Mouse (Mus musculus): ENCODE measurements around the gene Akt1s1. TPM values are rescaled to one million over a fixed set of nuclear protein-coding genes. Genes with fewer than 3 reads are reported as not detected.

Gene Akt1s1
- polyA plus RNA-seq, 1 experiment from 2014 or later, result 61.6 TPM

DNA sequence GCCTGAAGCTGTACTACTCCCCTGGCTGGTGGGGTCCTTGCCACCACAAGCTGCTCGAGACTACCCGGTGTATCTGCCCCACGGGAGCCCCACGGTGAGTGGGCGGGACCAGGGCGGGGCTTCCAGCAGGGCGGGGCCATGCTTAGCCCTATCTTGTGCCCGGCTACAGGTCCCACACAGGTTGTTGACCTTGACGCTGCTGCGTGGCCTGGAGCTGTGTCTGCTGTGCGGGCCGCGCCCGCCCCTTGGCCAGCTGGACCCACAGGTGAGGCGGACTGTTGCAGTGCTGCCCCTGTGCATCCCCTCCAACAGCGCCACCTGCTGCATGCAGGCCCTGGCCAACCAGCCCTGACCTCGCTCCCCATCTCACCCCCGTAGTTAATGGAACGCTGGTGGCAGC lies 49.8 kb downstream of the Akt1s1 start:
- Histone ChIP-seq H3K36me3 (ENCODE audit: control insufficient read depth, insufficient read depth, low read length) (peaks cover 47% of the 10 kb centered on the region), H3K4me2 (ENCODE audit: low read length) (peak overlapping the region; percentile 11; the same call in 1 of the 2 replicates), H3K4me1 (ENCODE audit: control insufficient read depth in 2 of 2, insufficient read depth in 2 of 2, low read length in 2 of 2) (peaks cover 12 to 30% of the 10 kb centered on the region in 2 experiments)

GRCm38 (mm10) chr7:44900632-44901031 lies 51.8 kb downstream of the Akt1s1 start:
- ATAC-seq (ENCODE audit: insufficient number of reproducible peaks, insufficient read depth, low FRiP score, low read depth), result no peak
- no peak overlapping the region for H3K27ac ChIP-seq (replicated peaks in 1 of 2; ENCODE audit: control insufficient read depth in 1 of 2, insufficient read depth in 1 of 2, low read depth in 2 of 2, low read length in 2 of 2)
- peaks cover 12 to 22% of the 10 kb centered on the region in 2 experiments for H3K4me1 ChIP-seq (ENCODE audit: control insufficient read depth in 2 of 2, insufficient read depth in 2 of 2, low read length in 2 of 2)
- peaks cover 68% of the 10 kb centered on the region for H3K36me3 ChIP-seq (ENCODE audit: control insufficient read depth, insufficient read depth, low read length)
- no peaks in the 10 kb centered on the region for H3K9me3 ChIP-seq (ENCODE audit: control insufficient read depth, low read length)
- H3K27me3 ChIP-seq (ENCODE audit: control insufficient read depth, insufficient read depth, low read length), result no peaks in the 10 kb centered on the region
- no peak overlapping the region for H3K4me2 ChIP-seq (ENCODE audit: low read length)
- H3K4me3 ChIP-seq (ENCODE audit: control insufficient read depth in 1 of 2, insufficient read depth in 1 of 2, low read depth in 1 of 2, low read length in 2 of 2), result no peak overlapping the region
- 87% methylated on average over 11 of the region's 11 CpGs for WGBS
- H3K9ac ChIP-seq (ENCODE audit: low read length), result no peak overlapping the region

More for the DNA sequence above, 49.8 kb downstream of the Akt1s1 start:
- Histone ChIP-seq H3K9me3 (ENCODE audit: control insufficient read depth, low read length) (no peaks in the 10 kb centered on the region), H3K27me3 (ENCODE audit: control insufficient read depth, insufficient read depth, low read length) (no peaks in the 10 kb centered on the region), H3K4me3 (ENCODE audit: control insufficient read depth in 1 of 2, insufficient read depth in 1 of 2, low read depth in 1 of 2, low read length in 2 of 2) (no peak overlapping the region), H3K9ac (ENCODE audit: low read length) (no peak overlapping the region), H3K27ac (replicated peaks in 1 of 2; ENCODE audit: control insufficient read depth in 1 of 2, insufficient read depth in 1 of 2, low read depth in 2 of 2, low read length in 2 of 2) (no peak overlapping the region)
- WGBS, result 42% methylated on average over 19 of the region's 19 CpGs
- no peak for ATAC-seq (ENCODE audit: insufficient number of reproducible peaks, insufficient read depth, low FRiP score, low read depth)

- Histone ChIP-seq H3K36me3 (ENCODE audit: control insufficient read depth, insufficient read depth, low read length) (peaks cover 74% of the 10 kb centered on the region), H3K27ac (replicated peaks in 1 of 2; ENCODE audit: control insufficient read depth in 1 of 2, insufficient read depth in 1 of 2, low read depth in 2 of 2, low read length in 2 of 2) (peak overlapping the region in 1 of 2 experiments; percentile 10; a peak in 1 of 4 replicates), H3K27me3 (ENCODE audit: control insufficient read depth, insufficient read depth, low read length) (no peaks in the 10 kb centered on the region), H3K4me1 (ENCODE audit: control insufficient read depth in 2 of 2, insufficient read depth in 2 of 2, low read length in 2 of 2) (peaks cover 12 to 22% of the 10 kb centered on the region in 2 experiments), H3K9me3 (ENCODE audit: control insufficient read depth, low read length) (no peaks in the 10 kb centered on the region), H3K4me3 (ENCODE audit: control insufficient read depth in 1 of 2, insufficient read depth in 1 of 2, low read depth in 1 of 2, low read length in 2 of 2) (peak overlapping the region; percentile 13 to 28), H3K4me2 (ENCODE audit: low read length) (peak overlapping the region; percentile 54), H3K9ac (ENCODE audit: low read length) (no peak overlapping the region)
- WGBS, result 11% methylated on average over 21 of the region's 21 CpGs
- ATAC-seq (ENCODE audit: insufficient number of reproducible peaks, insufficient read depth, low FRiP score, low read depth), result no peak
Measured at GRCm38 (mm10) chr7:44901230-44901722, 52.5 kb downstream of the Akt1s1 start.

MicroRNAs encoded within 50 kb of the gene (microRNA counts, 519-probe panel; counts per million panel counts)
- 322 counts per million, percentile 70 among the panel's probes with 10 or more counts for microRNA mmu-miR-707

Small RNA genes lying within 50 kb of the gene (microRNA-seq; reads per million reads assigned to microRNA genes)
- gene Mir707, result not detected

Other genes starting within 250 kb of the Akt1s1 start
- 0.40 and 1.9 TPM in 2 replicates for gene Myh14, start 178.1 kb upstream of the Akt1s1 start, polyA plus RNA-seq (2014; fragmentation: Nextera tagmentation; extraction: Ambion mirVana)
- not detected in 2 replicates for gene Izumo2, start 140.2 kb upstream of the Akt1s1 start, polyA plus RNA-seq (2014; fragmentation: Nextera tagmentation; extraction: Ambion mirVana)
- 30.9 and 36.1 TPM in 2 replicates for gene Vrk3, start 100.6 kb upstream of the Akt1s1 start, polyA plus RNA-seq (2014; fragmentation: Nextera tagmentation; extraction: Ambion mirVana)
- gene Zfp473, start 97.9 kb upstream of the Akt1s1 start, polyA plus RNA-seq (2014; fragmentation: Nextera tagmentation; extraction: Ambion mirVana), result 0.51 and 0.61 TPM in 2 replicates
- gene Nup62, start 32.9 kb upstream of the Akt1s1 start, polyA plus RNA-seq (2014; fragmentation: Nextera tagmentation; extraction: Ambion mirVana), result 41.5 and 41.7 TPM in 2 replicates
- gene Il4i1, start 32.6 kb upstream of the Akt1s1 start, polyA plus RNA-seq (2014; fragmentation: Nextera tagmentation; extraction: Ambion mirVana), result 0.77 and 0.91 TPM in 2 replicates
- gene Atf5, start 32.3 kb upstream of the Akt1s1 start, polyA plus RNA-seq (2014; fragmentation: Nextera tagmentation; extraction: Ambion mirVana), result 1.8 and 1.9 TPM in 2 replicates
- 44.5 and 53.5 TPM in 2 replicates for gene Tbc1d17, start 88 bp downstream of the Akt1s1 start, polyA plus RNA-seq (2014; fragmentation: Nextera tagmentation; extraction: Ambion mirVana)
- gene Pnkp, start 8.1 kb downstream of the Akt1s1 start, polyA plus RNA-seq (2014; fragmentation: Nextera tagmentation; extraction: Ambion mirVana), result 19.4 and 22.7 TPM in 2 replicates
- gene Ptov1, start 20.8 kb downstream of the Akt1s1 start, polyA plus RNA-seq (2014; fragmentation: Nextera tagmentation; extraction: Ambion mirVana), result 279 and 310 TPM in 2 replicates
- 52.6 and 59.5 TPM in 2 replicates for gene Med25, start 43.7 kb downstream of the Akt1s1 start, polyA plus RNA-seq (2014; fragmentation: Nextera tagmentation; extraction: Ambion mirVana)
- 11.9 and 14.5 TPM in 2 replicates for gene Fuz, start 47.1 kb downstream of the Akt1s1 start, polyA plus RNA-seq (2014; fragmentation: Nextera tagmentation; extraction: Ambion mirVana)
- gene Ap2a1, start 80.5 kb downstream of the Akt1s1 start, polyA plus RNA-seq (2014; fragmentation: Nextera tagmentation; extraction: Ambion mirVana), result 54.0 and 58.8 TPM in 2 replicates
- not detected in 2 replicates for gene Tsks, start 94.2 kb downstream of the Akt1s1 start, polyA plus RNA-seq (2014; fragmentation: Nextera tagmentation; extraction: Ambion mirVana)
- 8.0 and 11.1 TPM in 2 replicates for gene Cpt1c, start 125.9 kb downstream of the Akt1s1 start, polyA plus RNA-seq (2014; fragmentation: Nextera tagmentation; extraction: Ambion mirVana)
- gene Prmt1, start 137.6 kb downstream of the Akt1s1 start, polyA plus RNA-seq (2014; fragmentation: Nextera tagmentation; extraction: Ambion mirVana), result 134 and 145 TPM in 2 replicates
- gene Irf3, start 148.7 kb downstream of the Akt1s1 start, polyA plus RNA-seq (2014; fragmentation: Nextera tagmentation; extraction: Ambion mirVana), result 57.6 and 60.9 TPM in 2 replicates
- gene Bcl2l12, start 149.7 kb downstream of the Akt1s1 start, polyA plus RNA-seq (2014; fragmentation: Nextera tagmentation; extraction: Ambion mirVana), result 34.7 and 35.4 TPM in 2 replicates
- gene Scaf1, start 167.4 kb downstream of the Akt1s1 start, polyA plus RNA-seq (2014; fragmentation: Nextera tagmentation; extraction: Ambion mirVana), result 36.2 and 36.8 TPM in 2 replicates
- 98.6 and 108 TPM in 2 replicates for gene Rras, start 169.0 kb downstream of the Akt1s1 start, polyA plus RNA-seq (2014; fragmentation: Nextera tagmentation; extraction: Ambion mirVana)
- 6.7 and 8.7 TPM in 2 replicates for gene Prr12, start 203.9 kb downstream of the Akt1s1 start, polyA plus RNA-seq (2014; fragmentation: Nextera tagmentation; extraction: Ambion mirVana)
- 48.5 and 53.8 TPM in 2 replicates for gene Nosip, start 213.4 kb downstream of the Akt1s1 start, polyA plus RNA-seq (2014; fragmentation: Nextera tagmentation; extraction: Ambion mirVana)
- 13.4 and 14.5 TPM in 2 replicates for gene Prrg2, start 213.7 kb downstream of the Akt1s1 start, polyA plus RNA-seq (2014; fragmentation: Nextera tagmentation; extraction: Ambion mirVana)
- 218 and 262 TPM in 2 replicates for gene Rcn3, start 243.2 kb downstream of the Akt1s1 start, polyA plus RNA-seq (2014; fragmentation: Nextera tagmentation; extraction: Ambion mirVana)